Mouse (Mus musculus) thymus, postnatal 14 days (tissue): ENCODE results near the gene Rbsn.

Source experiments
- DNase-seq: peaks from one replicate; pipeline ENCODE4 v3.0.0; 2021

Gene Rbsn

DNA sequence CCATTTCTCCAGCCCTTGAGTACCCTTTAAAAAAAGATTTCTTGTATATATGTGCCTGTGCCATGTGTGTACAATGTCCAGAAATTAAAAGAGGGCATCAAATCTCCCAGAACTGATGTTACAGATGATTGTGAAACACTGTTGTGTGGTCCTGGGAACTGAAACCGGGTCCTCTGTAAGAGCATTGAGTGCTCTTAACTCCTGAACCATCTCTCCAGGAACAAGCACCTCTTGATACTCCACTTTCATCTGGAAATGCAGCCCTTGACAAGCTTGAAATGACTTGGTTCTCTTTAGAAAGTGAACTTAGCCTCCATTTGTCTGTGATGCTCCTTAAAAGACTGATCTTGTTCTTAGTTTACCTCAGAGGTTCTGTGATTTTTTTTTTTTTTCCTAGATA, 52.0 kb downstream of the Rbsn start:
- no peak for DNase-seq

DNA sequence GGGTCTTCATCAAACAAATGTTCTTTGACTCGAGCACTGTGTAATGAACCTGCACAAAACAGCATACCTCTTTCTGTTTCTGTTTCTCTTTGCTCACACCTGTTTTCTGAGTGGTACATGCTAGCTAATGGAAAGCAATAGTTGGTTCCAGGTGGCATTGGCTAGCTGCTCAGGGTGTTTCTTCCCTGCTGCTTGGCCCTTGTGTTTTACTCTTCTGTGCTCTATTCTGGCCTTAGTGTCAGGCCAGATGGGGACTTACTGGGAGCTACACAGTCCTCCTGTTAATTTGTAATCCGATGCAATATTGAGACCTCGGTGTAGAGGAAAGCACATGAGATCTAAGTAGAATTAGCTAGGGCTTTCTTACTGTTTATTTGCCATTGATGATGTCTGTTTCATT, 55.9 kb downstream of the Rbsn start:
- no peak for DNase-seq

DNA sequence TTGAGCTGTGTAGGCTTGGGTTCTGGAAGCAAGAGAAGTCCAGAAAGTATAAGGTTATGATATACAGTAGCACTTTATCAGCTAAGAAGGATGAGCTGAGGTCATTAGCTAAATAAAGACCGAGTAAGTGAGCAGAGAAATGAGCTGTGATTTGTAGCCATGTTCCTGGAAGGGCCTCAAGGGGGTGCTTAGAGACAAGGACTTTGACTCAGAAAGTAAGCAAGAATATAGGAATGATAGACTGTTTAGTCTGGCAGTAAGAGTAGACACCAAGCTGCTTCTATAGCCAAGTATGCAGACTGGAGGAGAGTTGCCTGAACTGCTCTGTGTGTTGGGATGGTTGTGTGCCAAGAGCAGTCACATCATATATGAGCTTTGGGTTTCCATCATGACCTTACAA, 61.0 kb downstream of the Rbsn start:
- DNase-seq = no peak

DNA sequence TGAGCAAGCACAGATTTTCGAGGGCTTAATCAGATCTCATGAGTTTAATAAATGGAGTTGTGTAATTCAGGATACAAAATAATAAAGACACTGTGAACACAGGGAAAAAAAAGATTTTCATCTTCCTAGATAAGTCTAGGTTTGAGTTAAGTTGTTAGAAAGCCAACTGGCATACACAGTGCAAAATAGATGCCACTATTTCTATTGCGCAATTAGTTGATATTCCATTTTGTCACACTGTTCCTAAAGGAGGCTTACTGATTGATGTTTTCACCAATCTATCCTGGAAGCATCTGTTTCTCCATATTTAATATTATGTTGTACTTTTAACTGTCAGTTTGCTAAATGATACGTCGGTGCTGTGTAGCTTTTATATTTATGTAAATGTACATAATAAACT, 68.8 kb downstream of the Rbsn start:
- no peak for DNase-seq
